Comparison of ENCODE assay signal across 14 mouse cellular contexts in genomic region chr3:15202760-15203159, GRCm38 (mm10).
"Had no signal": no experiment of that assay in that cellular context is flagged by ENCODE, and none has a peak within 500 bp of the region (broad histone marks: within the 10 kb centered on the region; RNA-seq: fewer than 3 reads in every experiment).

No protein-coding gene starts in this region.

- H3K4me2 ChIP-seq: kidney, embryonic 15.5 days; limb, embryonic 12.5 days; liver, embryonic 13.5 days; lung, embryonic 15.5 days; midbrain, embryonic 11.5 days; midbrain, embryonic 15.5 days; neural tube, embryonic 12.5 days had no signal

- H3K4me1 ChIP-seq: kidney, embryonic 15.5 days; liver, embryonic 13.5 days; lung, embryonic 15.5 days; midbrain, embryonic 15.5 days; neural tube, embryonic 12.5 days had no signal

- H3K36me3 ChIP-seq: kidney, embryonic 15.5 days; limb, embryonic 12.5 days; liver, embryonic 13.5 days; lung, embryonic 15.5 days; midbrain, embryonic 15.5 days; neural tube, embryonic 12.5 days had no signal

- H3K4me3 ChIP-seq: kidney, embryonic 15.5 days; limb, embryonic 12.5 days; liver, embryonic 13.5 days; lung, embryonic 15.5 days; midbrain, embryonic 15.5 days; neural tube, embryonic 12.5 days had no signal

- ATAC-seq: liver, postnatal 0 days; midbrain, embryonic 15.5 days had no signal

- H3K9me3 ChIP-seq: kidney, embryonic 15.5 days; limb, embryonic 12.5 days; liver, embryonic 13.5 days; lung, embryonic 15.5 days; midbrain, embryonic 15.5 days; neural tube, embryonic 12.5 days had no signal

- H3K27ac ChIP-seq: kidney, embryonic 15.5 days; limb, embryonic 12.5 days; liver, embryonic 13.5 days; lung, embryonic 15.5 days; midbrain, embryonic 15.5 days; neural tube, embryonic 12.5 days; stomach, postnatal 0 days had no signal

- H3K9ac ChIP-seq: kidney, embryonic 15.5 days; limb, embryonic 12.5 days; liver, embryonic 13.5 days; liver, postnatal 0 days; lung, embryonic 15.5 days; midbrain, embryonic 15.5 days; neural tube, embryonic 12.5 days had no signal

- DNase-seq: kidney, adult 2 months; kidney, postnatal 25 days; liver; liver, embryonic 13.5 days; liver, postnatal 0 days; retina, postnatal 1 day; right cerebral cortex, postnatal 14 days had no signal

- H3K27me3 ChIP-seq: kidney, embryonic 15.5 days; limb, embryonic 12.5 days; liver, embryonic 13.5 days; lung, embryonic 15.5 days; midbrain, embryonic 15.5 days; neural tube, embryonic 12.5 days had no signal
